ENCODE assay signal across 14 mouse cellular contexts in the genomic region with DNA sequence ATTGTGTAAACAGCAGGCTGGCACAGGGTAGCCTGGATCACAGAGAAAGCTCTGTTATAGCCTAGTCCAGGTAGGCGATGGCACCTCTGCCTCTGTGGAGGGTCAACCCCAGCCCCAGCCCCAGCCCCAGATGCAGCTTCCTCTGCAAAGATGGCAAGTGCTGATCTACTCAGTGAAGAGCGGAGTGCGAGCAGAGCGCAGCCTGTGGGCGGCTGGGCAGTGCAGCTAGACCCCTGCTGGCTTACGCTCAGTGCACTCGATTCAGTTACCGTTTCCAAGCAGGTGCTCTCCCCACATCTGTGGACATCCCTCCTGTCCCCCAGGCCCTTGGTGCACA.
DNase-seq lines count a peak whose midpoint lies in the region; ATAC-seq lines count a peak whose summit lies in the region.
"Had no signal": no experiment of that assay in that cellular context is flagged by ENCODE, and none has a peak within 500 bp of the region (broad histone marks: within the 10 kb centered on the region; RNA-seq: fewer than 3 reads in every experiment).

No protein-coding gene starts in this region.

- intact Hi-C loops in gastrocnemius, postnatal 14 days (cut with DNase I; ENCODE audit: low total_unique reads) = no loop called here
- intact Hi-C loops in left cerebral cortex, postnatal 36 days (cut with DNase I) = loop anchor here (5.0 kb wide), 1 partner anchor 368 kb away; no protein-coding TSS in a partner anchor

- H3K27ac ChIP-seq in hindbrain, embryonic 12.5 days = no peak overlapping the region
- H3K27ac ChIP-seq in hindbrain, embryonic 10.5 days = no peak overlapping the region
- H3K27ac ChIP-seq in embryonic facial prominence, embryonic 15.5 days (replicated peaks) = no peak overlapping the region
- peak overlapping the region; percentile 52; the same call in 1 of the 2 replicates for H3K27ac ChIP-seq in hindbrain, embryonic 14.5 days
- 0 out of 2 replicates have a peak overlapping the region, but pooled peaks have one; percentile 1 for H3K27ac ChIP-seq in midbrain, embryonic 15.5 days
- H3K27ac ChIP-seq: heart, adult 2 months; kidney, postnatal 0 days; layer of hippocampus, adult 2 months had no signal

- no peaks in the 10 kb centered on the region; the same call in 1 of the 2 replicates for H3K27me3 ChIP-seq in hindbrain, embryonic 12.5 days
- H3K27me3 ChIP-seq in hindbrain, embryonic 10.5 days (ENCODE audit: insufficient read depth, poor library complexity, severe bottlenecking) = peaks cover 16% of the 10 kb centered on the region
- H3K27me3 ChIP-seq in embryonic facial prominence, embryonic 15.5 days = peaks cover 16% of the 10 kb centered on the region
- no peaks in the 10 kb centered on the region for H3K27me3 ChIP-seq in hindbrain, embryonic 14.5 days (ENCODE audit: control insufficient read depth, insufficient read depth, low read length)
- no peaks in the 10 kb centered on the region; the same call in 1 of the 2 replicates for H3K27me3 ChIP-seq in midbrain, embryonic 15.5 days (replicated peaks)
- H3K27me3 ChIP-seq: CH12.LX had no signal

- H3K4me1 ChIP-seq in hindbrain, embryonic 12.5 days = 0 out of 2 replicates have a peak, but pooled peaks cover 3% of the 10 kb centered on the region
- peaks cover 21% of the 10 kb centered on the region for H3K4me1 ChIP-seq in hindbrain, embryonic 10.5 days (replicated peaks)
- no peaks in the 10 kb centered on the region for H3K4me1 ChIP-seq in embryonic facial prominence, embryonic 15.5 days
- peaks cover 6% of the 10 kb centered on the region; the same call in 1 of the 2 replicates for H3K4me1 ChIP-seq in hindbrain, embryonic 14.5 days (replicated peaks; ENCODE audit: control insufficient read depth, insufficient read depth, low read length)
- peaks cover 15% of the 10 kb centered on the region for H3K4me1 ChIP-seq in midbrain, embryonic 15.5 days

- WGBS in hindbrain, embryonic 12.5 days = 83% methylated on average over 8 of the region's 8 CpGs
- WGBS in hindbrain, embryonic 10.5 days = 66% methylated on average over 8 of the region's 8 CpGs
- 41% methylated on average over 8 of the region's 8 CpGs for WGBS in embryonic facial prominence, embryonic 15.5 days
- WGBS in hindbrain, embryonic 14.5 days = 78% methylated on average over 8 of the region's 8 CpGs
- 39% methylated on average over 8 of the region's 8 CpGs for WGBS in midbrain, embryonic 15.5 days

- 0 out of 2 replicates have a peak, but pooled peaks have one; percentile 35 for ATAC-seq in hindbrain, embryonic 12.5 days (ENCODE audit: low FRiP score)
- 0 out of 2 replicates have a peak, but pooled peaks have one; percentile 43 for ATAC-seq in embryonic facial prominence, embryonic 15.5 days (ENCODE audit: insufficient number of reproducible peaks, low FRiP score, low TSS enrichment, low read depth)
- no peak for ATAC-seq in hindbrain, embryonic 14.5 days (ENCODE audit: low FRiP score)
- peak; percentile 63 for ATAC-seq in midbrain, embryonic 15.5 days (replicated peaks)
- ATAC-seq: intestine, postnatal 0 days had no signal

- H3K4me2 ChIP-seq in hindbrain, embryonic 12.5 days (replicated peaks) = no peak overlapping the region
- no peak overlapping the region for H3K4me2 ChIP-seq in embryonic facial prominence, embryonic 15.5 days (replicated peaks)
- no peak overlapping the region for H3K4me2 ChIP-seq in hindbrain, embryonic 14.5 days (replicated peaks)
- H3K4me2 ChIP-seq in midbrain, embryonic 15.5 days = no peak overlapping the region

- peaks cover 3% of the 10 kb centered on the region; the same call in 1 of the 2 replicates for H3K9me3 ChIP-seq in hindbrain, embryonic 12.5 days (replicated peaks)
- peaks cover 4% of the 10 kb centered on the region; the same call in 1 of the 2 replicates for H3K9me3 ChIP-seq in hindbrain, embryonic 10.5 days
- H3K9me3 ChIP-seq in embryonic facial prominence, embryonic 15.5 days (replicated peaks) = no peaks in the 10 kb centered on the region
- no peaks in the 10 kb centered on the region for H3K9me3 ChIP-seq in hindbrain, embryonic 14.5 days (ENCODE audit: control insufficient read depth, low read length)
- no peaks in the 10 kb centered on the region for H3K9me3 ChIP-seq in midbrain, embryonic 15.5 days

- no peak overlapping the region for H3K4me3 ChIP-seq in hindbrain, embryonic 12.5 days
- H3K4me3 ChIP-seq in hindbrain, embryonic 10.5 days = no peak overlapping the region
- no peak overlapping the region for H3K4me3 ChIP-seq in embryonic facial prominence, embryonic 15.5 days (replicated peaks)
- H3K4me3 ChIP-seq in hindbrain, embryonic 14.5 days (replicated peaks; ENCODE audit: low read length) = no peak overlapping the region
- H3K4me3 ChIP-seq in midbrain, embryonic 15.5 days = no peak overlapping the region
- H3K4me3 ChIP-seq: heart, adult 2 months had no signal

- H3K36me3 ChIP-seq in hindbrain, embryonic 12.5 days = no peaks in the 10 kb centered on the region
- H3K36me3 ChIP-seq in hindbrain, embryonic 10.5 days = no peaks in the 10 kb centered on the region
- no peaks in the 10 kb centered on the region for H3K36me3 ChIP-seq in embryonic facial prominence, embryonic 15.5 days
- no peaks in the 10 kb centered on the region for H3K36me3 ChIP-seq in hindbrain, embryonic 14.5 days (replicated peaks; ENCODE audit: control insufficient read depth, insufficient read depth)
- no peaks in the 10 kb centered on the region for H3K36me3 ChIP-seq in midbrain, embryonic 15.5 days (replicated peaks)

- DNase-seq in hindbrain, embryonic 10.5 days (ENCODE audit: low spot score) = no peak
- no peak for DNase-seq in hindbrain, embryonic 14.5 days (ENCODE audit: low spot score)
- DNase-seq in gastrocnemius, postnatal 14 days = no peak
- no peak for DNase-seq in urinary bladder, postnatal 10 days (ENCODE audit: low spot score)
- no peak for DNase-seq in left cerebral cortex, postnatal 36 days (ENCODE audit: low spot score in 2 of 2)
- DNase-seq: gastrocnemius, postnatal 25 days had no signal

- no peak overlapping the region for H3K9ac ChIP-seq in hindbrain, embryonic 12.5 days
- no peak overlapping the region for H3K9ac ChIP-seq in embryonic facial prominence, embryonic 15.5 days
- no peak overlapping the region for H3K9ac ChIP-seq in hindbrain, embryonic 14.5 days
- no peak overlapping the region for H3K9ac ChIP-seq in midbrain, embryonic 15.5 days

Comparison
In these comparisons a context has a peak if more than half of its experiments do, and no peak if none do; other contexts are left out.
1. H3K27ac ChIP-seq: peak in hindbrain, embryonic 14.5 days (single experiment) and midbrain, embryonic 15.5 days (single experiment); none in hindbrain, embryonic 12.5 days (single experiment), hindbrain, embryonic 10.5 days (single experiment) and embryonic facial prominence, embryonic 15.5 days (single experiment).